Mouse (Mus musculus) embryonic facial prominence, embryonic 14.5 days (tissue): ENCODE measurements at regions not wholly inside any gene's neighbourhood (a gene's known extent, or its start where the extent isn't known, plus 50 kb on each side); places are given as distances from the start of the nearest gene placed in this dataset.
"Not testable (repeated sequence)": the region's sequence is repeated elsewhere in the genome, so short reads cannot be mapped to it uniquely, and the experiment has no call there.

Experiments
- ATAC-seq: fragments of 200-750 bp; cut with Nextera tagmentation; 2 replicates; pipeline ENCODE4 v1.8.0; 2017; ENCODE audit warnings: low read depth, moderate number of reproducible peaks, moderate TSS enrichment
- DNase-seq: peaks from one replicate; pipeline ENCODE4 v3.0.0-alpha.2; 2015; ENCODE audit warnings: low spot score
- H3K27ac ChIP-seq: fragments of 300-500 bp; sonication (generic); replicated peaks from 2 replicates; pipeline ENCODE4 v1.5.1; 2014; ENCODE audit warnings: low read depth, mild to moderate bottlenecking, low read length, moderate library complexity
- H3K27me3 ChIP-seq: fragments of 300-500 bp; sonication (generic); replicated peaks from 2 replicates; pipeline ENCODE4 v1.6.1; 2014; ENCODE audit warnings: low read length; ENCODE audit not compliant: control insufficient read depth, insufficient read depth
- H3K36me3 ChIP-seq: fragments of 300-500 bp; sonication (generic); 2 replicates; pipeline ENCODE4 v1.6.1; 2014; ENCODE audit warnings: low read length, mixed read lengths; ENCODE audit not compliant: control insufficient read depth, insufficient read depth
- H3K4me1 ChIP-seq: fragments of 300-500 bp; sonication (generic); 2 replicates; pipeline ENCODE4 v1.6.1; 2014; ENCODE audit warnings: antibody characterized with exemption, low read length; ENCODE audit not compliant: control insufficient read depth, insufficient read depth
- H3K4me2 ChIP-seq: fragments of 300-500 bp; sonication (generic); 2 replicates; pipeline ENCODE4 v1.6.1; 2014; ENCODE audit warnings: low read depth, mild to moderate bottlenecking, low read length, moderate library complexity, mixed read lengths
- H3K4me3 ChIP-seq: fragments of 300-500 bp; sonication (generic); 2 replicates; pipeline ENCODE4 v1.5.1; 2014; ENCODE audit warnings: low read depth, mild to moderate bottlenecking, low read length
- H3K9ac ChIP-seq: fragments of 300-500 bp; sonication (generic); 2 replicates; pipeline ENCODE4 v1.6.1; 2014; ENCODE audit warnings: low read depth, mild to moderate bottlenecking, low read length, moderate library complexity, mixed read lengths
- H3K9me3 ChIP-seq: fragments of 300-500 bp; sonication (generic); 2 replicates; pipeline ENCODE4 v1.6.1; 2016; ENCODE audit warnings: low read length; ENCODE audit not compliant: control insufficient read depth
- WGBS: fragments of 180-500 bp; shearing (Covaris S2); extraction: QIAGEN DNeasy Blood & Tissue Kit; methylation state at CpG from one replicate; pipeline ENCODE4 v1.1.7; 2014; 5-methylcytosine and 5-hydroxymethylcytosine counted together

DNA sequence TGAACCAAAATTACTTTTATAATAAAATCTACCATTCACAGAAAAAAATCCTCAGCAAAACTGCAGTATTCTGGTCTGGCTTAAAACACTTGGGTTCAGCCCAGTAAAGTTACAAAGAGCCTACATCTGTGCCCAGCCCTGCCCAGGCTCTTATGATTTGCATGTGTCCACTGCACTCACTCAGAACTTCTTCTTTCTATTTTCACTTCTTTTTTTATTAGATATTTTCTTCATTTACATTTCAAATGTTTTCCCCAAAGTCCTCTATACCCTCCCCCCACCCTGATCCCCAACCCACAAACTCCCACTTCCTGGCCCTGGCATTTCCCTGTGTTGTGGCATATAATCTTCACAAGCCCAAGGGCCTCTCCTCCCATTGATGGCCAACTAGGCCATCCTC is 1442.4 kb upstream of the Tacstd2 start:
- H3K4me3 ChIP-seq, result no peak overlapping the region

DNA sequence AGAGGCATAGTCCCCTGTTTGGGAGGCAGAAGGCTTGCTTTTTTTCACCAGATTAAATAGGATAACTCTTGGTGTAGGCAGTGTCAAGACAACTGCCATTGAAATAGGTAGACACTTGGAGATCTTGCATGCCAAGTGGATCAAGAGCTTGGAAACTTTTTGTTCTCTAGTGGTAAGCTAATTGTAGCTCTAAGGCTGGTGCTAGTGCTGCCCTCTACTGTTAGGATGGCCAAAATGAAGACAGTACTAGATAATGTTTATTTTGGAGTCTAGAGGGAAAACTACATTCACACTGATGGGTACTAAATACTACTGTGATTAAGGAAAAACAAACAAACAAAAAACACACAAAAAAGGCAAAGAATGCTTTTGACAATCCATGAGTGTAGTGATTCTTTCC is 1428.4 kb upstream of the Tacstd2 start:
- ATAC-seq (no peak), DNase-seq (no peak)

More for the DNA sequence above, 1442.4 kb upstream of the Tacstd2 start:
- H3K4me1 ChIP-seq, result no peaks in the 10 kb centered on the region
- H3K27ac ChIP-seq, result no peak overlapping the region
- H3K9me3 ChIP-seq, result no peaks in the 10 kb centered on the region
- H3K4me2 ChIP-seq, result no peak overlapping the region
- ATAC-seq, result no peak
- DNase-seq, result no peak
- no peaks in the 10 kb centered on the region for H3K27me3 ChIP-seq
- no peaks in the 10 kb centered on the region for H3K36me3 ChIP-seq
- no peak overlapping the region for H3K9ac ChIP-seq

DNA sequence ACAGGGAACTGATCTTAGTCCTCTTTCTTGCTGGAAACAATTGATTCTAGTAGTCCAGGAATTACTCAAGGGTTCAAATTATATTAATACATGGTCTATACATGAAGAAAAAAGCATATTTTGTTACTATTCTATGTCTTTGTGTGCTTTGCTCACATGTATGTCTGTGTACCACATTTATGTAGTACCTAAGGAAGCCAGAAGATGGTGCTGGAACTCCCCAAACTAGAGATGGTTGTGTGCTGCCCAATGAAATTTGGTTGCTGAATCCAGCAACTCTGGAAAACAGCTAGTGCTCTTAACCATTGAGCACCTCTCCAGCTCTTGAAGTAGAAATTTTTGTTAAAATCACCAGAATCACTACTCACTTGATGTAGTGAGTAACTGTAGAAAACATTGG is 1402.5 kb upstream of the Tacstd2 start:
- H3K27me3 ChIP-seq, H3K4me1 ChIP-seq, H3K27ac ChIP-seq, H3K36me3 ChIP-seq, H3K4me3 ChIP-seq, H3K9ac ChIP-seq, H3K9me3 ChIP-seq, H3K4me2 ChIP-seq, DNase-seq, ATAC-seq: not testable (repeated sequence)

More for the DNA sequence above, 1428.4 kb upstream of the Tacstd2 start:
- no peaks in the 10 kb centered on the region for H3K27me3 ChIP-seq
- H3K27ac ChIP-seq, result no peak overlapping the region
- no peaks in the 10 kb centered on the region for H3K9me3 ChIP-seq
- H3K4me1 ChIP-seq, result no peaks in the 10 kb centered on the region
- no peaks in the 10 kb centered on the region for H3K36me3 ChIP-seq
- H3K4me2 ChIP-seq, result no peak overlapping the region
- no peak overlapping the region for H3K4me3 ChIP-seq
- no peak overlapping the region for H3K9ac ChIP-seq

DNA sequence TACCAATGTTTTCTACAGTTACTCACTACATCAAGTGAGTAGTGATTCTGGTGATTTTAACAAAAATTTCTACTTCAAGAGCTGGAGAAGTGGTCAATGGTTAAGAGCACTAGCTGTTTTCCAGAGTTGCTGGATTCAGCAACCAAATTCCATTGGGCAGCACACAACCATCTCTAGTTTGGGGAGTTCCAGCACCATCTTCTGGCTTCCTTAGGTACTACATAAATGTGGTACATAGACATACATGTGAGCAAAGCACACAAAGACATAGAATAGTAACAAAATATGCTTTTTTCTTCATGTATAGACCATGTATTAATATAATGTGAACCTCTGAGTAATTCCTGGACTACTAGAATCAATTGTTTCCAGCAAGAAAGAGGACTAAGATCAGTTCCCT is 1396.3 kb upstream of the Tacstd2 start:
- not testable (repeated sequence) for H3K4me3 ChIP-seq, H3K36me3 ChIP-seq, ATAC-seq, H3K27ac ChIP-seq, H3K9ac ChIP-seq, DNase-seq, H3K9me3 ChIP-seq, H3K4me2 ChIP-seq, H3K4me1 ChIP-seq, H3K27me3 ChIP-seq

DNA sequence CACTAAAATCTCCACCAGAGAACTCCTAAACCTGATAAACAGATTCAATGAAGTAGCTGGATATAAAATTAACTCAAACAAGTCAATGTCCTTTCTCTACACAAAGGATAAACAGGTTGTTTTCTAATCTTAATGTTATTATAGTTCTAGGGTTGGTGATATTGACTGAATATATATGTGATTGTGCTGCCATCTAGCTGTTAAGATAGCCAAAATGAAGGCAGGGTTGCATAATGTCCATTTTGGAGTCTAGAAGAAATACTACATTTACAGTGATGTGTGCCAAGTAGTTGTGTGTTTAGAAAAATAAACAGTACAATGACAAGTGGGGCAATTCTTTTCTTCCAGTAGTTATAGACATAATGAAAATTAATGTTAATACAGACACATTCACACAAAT is 1379.9 kb upstream of the Tacstd2 start:
- H3K4me3 ChIP-seq, result no peak overlapping the region
- no peaks in the 10 kb centered on the region for H3K4me1 ChIP-seq
- DNase-seq (no peak), ATAC-seq (no peak)
- no peak overlapping the region for H3K4me2 ChIP-seq
- H3K27me3 ChIP-seq, result no peaks in the 10 kb centered on the region
- H3K9ac ChIP-seq, result no peak overlapping the region
- no peak overlapping the region for H3K27ac ChIP-seq
- no peaks in the 10 kb centered on the region for H3K36me3 ChIP-seq
- H3K9me3 ChIP-seq, result no peaks in the 10 kb centered on the region

DNA sequence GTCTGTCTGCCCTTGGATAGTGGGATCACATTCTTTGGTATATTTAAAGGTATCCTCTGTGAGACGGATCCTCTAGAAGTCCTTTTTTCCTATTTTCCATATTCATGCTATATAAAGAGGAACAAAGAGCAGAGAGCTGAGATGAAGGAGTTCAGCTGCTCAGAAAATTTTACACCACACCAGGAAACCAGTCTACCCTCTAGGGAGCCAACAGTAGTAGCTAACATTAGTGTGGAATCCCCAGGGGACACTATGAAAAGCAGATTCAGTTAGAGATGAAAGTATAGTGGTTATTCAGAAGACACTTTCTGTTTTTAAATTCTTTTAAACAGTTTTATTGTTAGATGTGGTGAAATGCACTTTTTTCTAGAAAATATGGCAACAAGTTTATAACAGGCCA is 1348.5 kb upstream of the Tacstd2 start:
- no peak for ATAC-seq
- 83% methylated on average over 1 of the region's 1 CpGs for WGBS
- no peaks in the 10 kb centered on the region for H3K36me3 ChIP-seq

DNA sequence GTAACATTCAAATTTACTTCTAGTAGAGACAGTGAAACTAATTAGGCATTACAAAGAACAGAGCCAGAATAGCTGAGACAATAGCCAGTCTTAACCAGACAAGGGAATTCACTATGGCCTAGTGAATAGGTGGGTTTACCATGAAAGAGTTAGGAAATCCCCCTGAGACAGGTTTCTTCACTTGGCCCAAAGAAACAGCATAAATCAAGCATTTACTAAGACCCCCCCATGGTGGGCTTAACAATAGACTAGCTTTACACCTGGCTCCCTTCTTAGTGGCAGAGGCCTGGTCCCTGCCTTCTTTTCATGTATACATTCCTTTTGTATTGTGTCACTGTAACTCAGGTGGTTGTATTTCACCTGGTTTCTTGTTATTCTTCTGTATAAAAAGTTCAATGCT is 1317.2 kb upstream of the Tacstd2 start:
- not testable (repeated sequence) for ATAC-seq, H3K9me3 ChIP-seq, H3K4me2 ChIP-seq, H3K27me3 ChIP-seq, H3K4me1 ChIP-seq, DNase-seq, H3K36me3 ChIP-seq, H3K9ac ChIP-seq, H3K4me3 ChIP-seq, H3K27ac ChIP-seq

More for the DNA sequence above, 1348.5 kb upstream of the Tacstd2 start:
- peak; percentile 6 for DNase-seq
- Histone ChIP-seq H3K9me3 (no peaks in the 10 kb centered on the region), H3K4me2 (no peak overlapping the region), H3K27ac (no peak overlapping the region), H3K9ac (no peak overlapping the region), H3K4me1 (no peaks in the 10 kb centered on the region), H3K4me3 (no peak overlapping the region), H3K27me3 (no peaks in the 10 kb centered on the region)

DNA sequence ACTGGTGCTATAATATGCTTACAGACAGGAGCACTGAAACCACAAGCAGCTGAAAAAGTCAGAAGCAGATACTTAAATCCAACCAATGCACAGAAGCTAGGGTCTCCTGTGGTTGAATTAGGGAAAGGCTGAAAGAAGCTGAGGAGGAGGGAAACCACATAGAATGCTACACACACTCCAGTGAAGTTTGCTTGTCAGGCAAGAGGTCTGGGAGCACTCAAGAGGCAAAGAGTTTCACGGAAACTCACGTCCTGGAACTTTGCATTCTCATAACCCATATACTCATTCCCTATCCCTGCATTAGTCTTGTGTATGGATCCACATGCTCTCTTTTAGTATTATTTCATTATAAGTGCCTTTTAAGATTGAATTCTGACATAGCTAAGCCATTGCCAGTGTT is 1316.7 kb upstream of the Tacstd2 start:
- DNase-seq (no peak), ATAC-seq (no peak)
- WGBS, result 73% methylated on average over 2 of the region's 2 CpGs

DNA sequence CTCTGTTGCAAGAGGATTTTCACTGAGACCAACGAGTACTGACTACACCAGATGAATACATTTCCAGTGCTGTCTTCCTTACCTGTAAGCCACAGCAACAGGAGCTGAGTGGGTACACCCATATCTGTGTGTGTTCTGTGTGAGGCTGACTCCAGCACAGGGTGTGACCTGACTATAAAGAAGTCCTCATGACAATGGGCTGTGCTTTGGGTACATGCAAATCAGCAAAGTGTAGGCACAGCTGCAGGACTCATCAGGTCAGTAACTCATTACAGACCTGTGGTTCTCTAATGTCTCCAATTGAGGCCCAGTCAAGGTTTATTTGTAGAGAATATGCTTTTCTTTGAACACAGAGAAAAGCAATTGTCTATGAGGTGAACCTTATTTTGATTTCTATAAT is 1299.6 kb upstream of the Tacstd2 start:
- Histone ChIP-seq H3K9me3 (no peaks in the 10 kb centered on the region), H3K4me1 (no peaks in the 10 kb centered on the region), H3K4me2 (no peak overlapping the region), H3K36me3 (no peaks in the 10 kb centered on the region), H3K27me3 (no peaks in the 10 kb centered on the region), H3K27ac (no peak overlapping the region), H3K9ac (no peak overlapping the region), H3K4me3 (no peak overlapping the region)
- no peak for ATAC-seq
- no peak for DNase-seq
- 71% methylated on average over 1 of the region's 1 CpGs for WGBS

More for the DNA sequence above, 1316.7 kb upstream of the Tacstd2 start:
- H3K36me3 ChIP-seq, result no peaks in the 10 kb centered on the region
- H3K9me3 ChIP-seq, result no peaks in the 10 kb centered on the region
- H3K4me2 ChIP-seq, result no peak overlapping the region
- H3K4me3 ChIP-seq, result no peak overlapping the region
- H3K27ac ChIP-seq, result no peak overlapping the region
- H3K9ac ChIP-seq, result no peak overlapping the region
- no peaks in the 10 kb centered on the region for H3K4me1 ChIP-seq
- no peaks in the 10 kb centered on the region for H3K27me3 ChIP-seq
